9 mouse cellular contexts compared by ENCODE assay signal in genomic region chr2:118112438-118112837, GRCm38 (mm10). TPM values are rescaled to one million over a fixed set of nuclear protein-coding genes. Genes with fewer than 3 reads are reported as not detected.
DNase-seq lines count a peak whose midpoint lies in the region; ATAC-seq lines count a peak whose summit lies in the region.
"Had no signal": no experiment of that assay in that cellular context is flagged by ENCODE, and none has a peak within 500 bp of the region (broad histone marks: within the 10 kb centered on the region; RNA-seq: fewer than 3 reads in every experiment).

No protein-coding gene starts in this region.

- H3K27me3 ChIP-seq in heart, embryonic 14.5 days (ENCODE audit: control insufficient read depth, insufficient read depth, low read length): no peaks in the 10 kb centered on the region
- peaks cover 3% of the 10 kb centered on the region; the same call in 1 of the 2 replicates for H3K27me3 ChIP-seq in hindbrain, embryonic 16.5 days (replicated peaks; ENCODE audit: control insufficient read depth, insufficient read depth, low read length)
- peaks cover 31% of the 10 kb centered on the region for H3K27me3 ChIP-seq in midbrain, embryonic 13.5 days
- H3K27me3 ChIP-seq: CH12.LX had no signal

- H3K4me3 ChIP-seq in heart, embryonic 14.5 days (ENCODE audit: control insufficient read depth in 1 of 2, insufficient read depth in 1 of 2, low read depth in 1 of 2, low read length in 2 of 2): peak overlapping the region; percentile 52 to 87
- peak overlapping the region; percentile 39 for H3K4me3 ChIP-seq in brown adipose tissue, adult 24 weeks (ENCODE audit: insufficient read depth, low read depth, low read length)
- peak overlapping the region; percentile 59 for H3K4me3 ChIP-seq in hindbrain, embryonic 16.5 days (ENCODE audit: low read length)
- peak overlapping the region; percentile 50 for H3K4me3 ChIP-seq in midbrain, embryonic 13.5 days (replicated peaks)

- H3K27ac ChIP-seq in heart, embryonic 14.5 days (replicated peaks in 1 of 2; ENCODE audit: control insufficient read depth in 1 of 2, insufficient read depth in 1 of 2, low read depth in 2 of 2, low read length in 2 of 2): no peak overlapping the region
- H3K27ac ChIP-seq in brown adipose tissue, adult 24 weeks (replicated peaks; ENCODE audit: low read depth, low read length): no peak overlapping the region
- H3K27ac ChIP-seq in hindbrain, embryonic 16.5 days (ENCODE audit: low read depth, low read length): no peak overlapping the region
- H3K27ac ChIP-seq in midbrain, embryonic 13.5 days: no peak overlapping the region

- H3K9ac ChIP-seq in heart, embryonic 14.5 days (ENCODE audit: low read length): peak overlapping the region; percentile 75
- peak overlapping the region; percentile 69; the same call in 1 of the 2 replicates for H3K9ac ChIP-seq in hindbrain, embryonic 16.5 days (ENCODE audit: low read depth, low read length)
- no peak overlapping the region for H3K9ac ChIP-seq in midbrain, embryonic 13.5 days (replicated peaks)

- intact Hi-C loops in heart, postnatal 36 days (cut with DNase I): loop anchor here (5.0 kb wide), 2 partner anchors 85 to 190 kb away; no protein-coding TSS in a partner anchor

- ATAC-seq in heart, embryonic 14.5 days (ENCODE audit: insufficient number of reproducible peaks, insufficient read depth, low FRiP score, low read depth): no peak
- ATAC-seq in hindbrain, embryonic 16.5 days: no peak
- ATAC-seq in midbrain, embryonic 13.5 days: no peak

- 9% methylated on average over 5 of the region's 5 CpGs for WGBS in heart, embryonic 14.5 days
- WGBS in hindbrain, embryonic 16.5 days: 21% methylated on average over 5 of the region's 5 CpGs
- WGBS in midbrain, embryonic 13.5 days: 20% methylated on average over 5 of the region's 5 CpGs

- peak overlapping the region; percentile 92 for H3K4me2 ChIP-seq in heart, embryonic 14.5 days (ENCODE audit: low read length)
- H3K4me2 ChIP-seq in hindbrain, embryonic 16.5 days (ENCODE audit: low read length): peak overlapping the region; percentile 77
- H3K4me2 ChIP-seq in midbrain, embryonic 13.5 days (replicated peaks): peak overlapping the region; percentile 91

- peaks cover 17 to 18% of the 10 kb centered on the region in 2 experiments for H3K4me1 ChIP-seq in heart, embryonic 14.5 days (ENCODE audit: control insufficient read depth in 2 of 2, insufficient read depth in 2 of 2, low read length in 2 of 2)
- H3K4me1 ChIP-seq in brown adipose tissue, adult 24 weeks (ENCODE audit: control insufficient read depth, insufficient read depth, insufficient read length, low read length): peaks cover 2% of the 10 kb centered on the region; the same call in 1 of the 2 replicates
- peaks cover 13% of the 10 kb centered on the region for H3K4me1 ChIP-seq in hindbrain, embryonic 16.5 days (ENCODE audit: control insufficient read depth, insufficient read depth, low read depth, low read length)
- peaks cover 36% of the 10 kb centered on the region for H3K4me1 ChIP-seq in midbrain, embryonic 13.5 days (replicated peaks)

- H3K9me3 ChIP-seq in heart, embryonic 14.5 days (ENCODE audit: control insufficient read depth, low read length): no peaks in the 10 kb centered on the region
- no peaks in the 10 kb centered on the region for H3K9me3 ChIP-seq in hindbrain, embryonic 16.5 days (ENCODE audit: control insufficient read depth, low read length)
- H3K9me3 ChIP-seq in midbrain, embryonic 13.5 days: no peaks in the 10 kb centered on the region

- H3K36me3 ChIP-seq in heart, embryonic 14.5 days (ENCODE audit: control insufficient read depth, insufficient read depth, low read length): peaks cover 31% of the 10 kb centered on the region
- H3K36me3 ChIP-seq in hindbrain, embryonic 16.5 days (ENCODE audit: control insufficient read depth, insufficient read depth, low read length): no peaks in the 10 kb centered on the region
- H3K36me3 ChIP-seq in midbrain, embryonic 13.5 days: no peaks in the 10 kb centered on the region

- no peak for DNase-seq in heart, postnatal 36 days
- DNase-seq in layer of hippocampus, adult 9-11 months: no peak
- DNase-seq in layer of hippocampus, adult 9-10 months (ENCODE audit: low spot score): no peak
- DNase-seq in cerebellum, adult 18-20 months: no peak

RNA-seq across cellular contexts. Expression of gene Thbs1, which starts 0.8 kb away (rescaled TPM):
- 26.0 and 26.5 TPM in 2 replicates for polyA plus RNA-seq in heart, embryonic 14.5 days (2014; fragmentation: Nextera tagmentation; extraction: Ambion mirVana)
- total RNA-seq in heart, postnatal 36 days (2021): 10 to 100 TPM; 10.8 to 12.7 TPM
- polyA plus RNA-seq in brown adipose tissue, adult 24 weeks (2012; ENCODE audit: insufficient read depth, insufficient read length, missing spikeins): 6.2 and 8.1 TPM in 2 replicates
- polyA plus RNA-seq in hindbrain, embryonic 16.5 days (2015; fragmentation: Nextera tagmentation; extraction: Ambion mirVana): 6.2 and 8.9 TPM in 2 replicates
- 4.3 and 5.1 TPM in 2 replicates for polyA plus RNA-seq in midbrain, embryonic 13.5 days (2015; fragmentation: Nextera tagmentation; extraction: Ambion mirVana)
